Mouse (Mus musculus) CH12.LX (cell line): ENCODE measurements at regions not wholly inside any gene's neighbourhood (a gene's known extent, or its start where the extent isn't known, plus 50 kb on each side); places are given as distances from the start of the nearest gene placed in this dataset.

Experiments used
- CTCF ChIP-seq, 2 experiments: IDR thresholded peaks in 1 of 2; conservative IDR thresholded peaks in 1 of 2; 2 replicates each; pipeline ENCODE4 v1.5.1; 2011 to 2012; ENCODE audit warnings: low read depth in 2 of 2, low read length in 2 of 2, improper control_type of control experiment in 1 of 2, inconsistent platforms in 1 of 2, mild to moderate bottlenecking in 1 of 2, moderate library complexity in 1 of 2
- JUND ChIP-seq: conservative IDR thresholded peaks from 2 replicates; pipeline ENCODE4 v1.6.1; 2011; ENCODE audit warnings: low read depth, low read length, improper control_type of control experiment

GRCm38 (mm10) chr2:47776965-47777364 is 1036.9 kb upstream of the Acvr2a start:
- TF ChIP-seq JUND (no peak), CTCF (conservative IDR thresholded peaks at IDR 0.05 in 1 of 2, IDR thresholded peaks at IDR 0.05 in 1 of 2; ENCODE audit: low read depth in 2 of 2, low read length in 2 of 2) (no peak)
